Mouse (Mus musculus): ENCODE results near the gene Psen2. TPM values are rescaled to one million over a fixed set of nuclear protein-coding genes. Genes with fewer than 3 reads are reported as not detected.

Psen2 gene
- polyA plus RNA-seq, 1 experiment from 2014 or later: 6.5 TPM

DNA sequence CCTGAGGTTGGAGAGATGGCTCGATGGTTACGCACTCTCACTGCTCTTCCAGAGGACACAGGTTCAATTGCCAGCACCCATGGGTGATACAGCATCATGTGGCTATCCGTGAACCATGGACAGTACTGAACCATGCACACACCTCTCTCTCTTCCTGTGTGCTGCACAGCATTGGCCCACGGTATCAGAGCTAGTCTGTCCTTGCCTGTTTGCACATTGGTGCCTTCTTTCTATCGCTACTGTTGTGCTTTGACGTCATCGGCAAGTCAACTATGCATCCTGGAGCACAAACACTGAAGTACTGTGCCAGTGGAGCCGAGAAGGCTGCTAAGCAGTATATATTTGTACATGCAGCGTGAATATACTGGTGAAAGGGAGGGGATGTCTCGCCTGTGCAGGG is 3.9 kb upstream of the Psen2 start:
- no peak overlapping the region for H3K27ac ChIP-seq
- WGBS: 75% methylated on average over 10 of the region's 10 CpGs
- DNase-seq (ENCODE audit: extremely low spot score, low spot score): no peak
- H3K9me3 ChIP-seq: no peaks in the 10 kb centered on the region
- H3K36me3 ChIP-seq (replicated peaks): no peaks in the 10 kb centered on the region
- H3K27me3 ChIP-seq (ENCODE audit: poor library complexity, severe bottlenecking): peaks cover 27% of the 10 kb centered on the region
- no peak overlapping the region for H3K4me3 ChIP-seq
- H3K4me1 ChIP-seq: peaks cover 18% of the 10 kb centered on the region

DNA sequence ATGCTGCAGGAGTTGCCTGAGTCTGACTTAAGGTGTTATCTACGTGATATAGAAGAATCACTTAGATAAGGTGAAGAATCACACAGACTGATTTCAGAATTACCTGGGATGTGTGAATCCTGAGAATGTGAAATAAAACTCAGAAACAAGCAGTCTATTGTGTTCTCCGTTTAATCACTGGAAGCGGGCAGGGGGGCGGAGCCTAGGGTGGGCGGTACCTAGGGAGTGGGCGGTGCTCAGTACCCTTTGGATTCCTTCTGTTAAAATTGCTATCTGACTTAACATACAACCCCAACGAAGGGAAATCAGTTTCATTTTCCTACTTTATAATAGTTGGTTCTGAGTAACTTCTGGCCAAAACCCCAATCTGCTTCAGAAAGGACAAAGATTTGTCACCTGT is 2.2 kb upstream of the Psen2 start:
- WGBS: 11% methylated on average over 7 of the region's 7 CpGs
- H3K4me3 ChIP-seq: peak overlapping the region; percentile 5; the same call in 1 of the 2 replicates
- no peaks in the 10 kb centered on the region for H3K36me3 ChIP-seq (replicated peaks)
- no peak overlapping the region for H3K27ac ChIP-seq
- peaks cover 27% of the 10 kb centered on the region for H3K27me3 ChIP-seq (ENCODE audit: poor library complexity, severe bottlenecking)
- H3K4me1 ChIP-seq: peaks cover 18% of the 10 kb centered on the region
- no peaks in the 10 kb centered on the region for H3K9me3 ChIP-seq
- no peak for DNase-seq (ENCODE audit: extremely low spot score, low spot score)

DNA sequence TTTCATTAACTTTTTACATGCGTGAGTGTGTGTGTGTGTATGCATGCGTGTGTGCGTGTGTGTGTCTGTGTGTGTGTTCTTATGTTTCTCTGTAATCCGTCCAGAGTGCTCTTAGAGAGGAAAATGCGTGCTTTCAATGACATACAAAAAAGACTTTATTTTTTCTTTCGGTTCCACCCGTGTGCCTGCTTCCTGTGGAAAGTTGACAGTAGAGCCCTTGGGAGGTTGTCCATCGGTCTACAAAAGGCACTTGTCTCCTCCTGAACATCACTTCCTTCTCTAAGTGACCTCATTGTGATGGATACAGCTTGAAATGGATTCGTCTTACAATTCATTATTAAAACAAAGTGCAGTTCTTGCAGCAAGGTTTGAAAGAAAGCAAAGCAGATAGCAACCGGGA is 1.6 kb upstream of the Psen2 start:
- no peak for DNase-seq (ENCODE audit: extremely low spot score, low spot score)
- peaks cover 18% of the 10 kb centered on the region for H3K4me1 ChIP-seq

DNA sequence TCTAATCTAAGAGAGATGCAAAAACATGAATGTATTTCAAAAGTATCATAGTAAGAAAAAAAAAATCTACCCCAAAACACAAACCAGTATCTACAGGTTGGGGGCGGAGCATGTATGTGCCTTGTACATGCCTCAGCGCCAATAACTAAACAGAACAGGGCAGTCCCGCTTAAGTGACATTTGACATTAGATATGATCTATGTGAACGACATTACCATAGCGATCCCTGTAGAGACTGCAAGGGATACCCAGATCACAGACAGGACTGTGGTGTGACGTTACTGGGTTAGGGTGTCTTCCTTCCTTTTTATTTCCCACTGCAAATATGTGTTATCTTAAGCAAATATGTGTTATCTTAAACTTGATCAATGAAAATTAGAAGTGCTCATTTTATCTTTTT is 1.2 kb upstream of the Psen2 start:
- H3K4me1 ChIP-seq: peaks cover 18% of the 10 kb centered on the region
- H3K27ac ChIP-seq: no peak overlapping the region
- no peaks in the 10 kb centered on the region for H3K36me3 ChIP-seq (replicated peaks)
- H3K9me3 ChIP-seq: no peaks in the 10 kb centered on the region
- no peak for DNase-seq (ENCODE audit: extremely low spot score, low spot score)
- 91% methylated on average over 6 of the region's 6 CpGs for WGBS
- H3K4me3 ChIP-seq: no peak overlapping the region
- peaks cover 27% of the 10 kb centered on the region for H3K27me3 ChIP-seq (ENCODE audit: poor library complexity, severe bottlenecking)

More for the DNA sequence above, 1.6 kb upstream of the Psen2 start:
- Histone ChIP-seq H3K4me3 (peak overlapping the region; percentile 5; the same call in 1 of the 2 replicates), H3K36me3 (replicated peaks) (no peaks in the 10 kb centered on the region), H3K9me3 (no peaks in the 10 kb centered on the region), H3K27me3 (ENCODE audit: poor library complexity, severe bottlenecking) (peaks cover 27% of the 10 kb centered on the region), H3K27ac (no peak overlapping the region)
- 65% methylated on average over 10 of the region's 10 CpGs for WGBS

DNA sequence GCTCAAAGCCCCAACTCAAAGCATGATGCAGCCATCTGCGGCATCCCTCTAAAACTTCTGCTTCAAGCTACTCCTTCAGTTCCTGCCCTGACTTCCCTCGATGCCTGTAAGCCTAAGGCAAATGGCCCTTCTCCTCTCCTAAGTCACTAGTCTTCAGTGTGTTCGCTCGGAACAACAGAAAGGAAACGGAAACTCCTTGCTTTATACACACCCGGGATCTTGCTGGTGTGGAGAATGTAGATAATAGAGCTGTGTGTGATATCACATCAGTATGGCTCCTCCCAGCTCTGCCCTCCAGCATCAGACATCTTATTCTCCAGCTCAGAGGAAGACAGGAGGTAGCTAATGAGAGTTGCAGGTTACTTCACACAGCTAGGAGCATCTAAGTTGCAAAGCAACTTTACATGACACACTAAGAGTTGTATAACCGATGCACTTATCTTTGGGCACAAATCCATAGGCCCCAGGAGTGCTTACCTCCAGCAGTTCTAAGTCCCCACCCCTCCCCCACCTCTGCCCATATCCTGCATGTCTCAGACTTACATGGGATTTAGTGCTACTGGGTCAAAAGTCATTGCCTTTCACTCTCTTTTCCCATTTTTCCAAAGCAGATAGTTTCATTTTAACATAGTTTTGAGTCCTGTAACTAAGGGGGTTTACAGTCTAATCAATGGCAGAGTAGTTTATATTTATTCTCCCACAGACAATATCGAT is 1.2 kb downstream of the Psen2 start:
- WGBS: 83% methylated on average over 8 of the region's 8 CpGs
- Histone ChIP-seq H3K36me3 (replicated peaks) (no peaks in the 10 kb centered on the region), H3K27ac (no peak overlapping the region)

DNA sequence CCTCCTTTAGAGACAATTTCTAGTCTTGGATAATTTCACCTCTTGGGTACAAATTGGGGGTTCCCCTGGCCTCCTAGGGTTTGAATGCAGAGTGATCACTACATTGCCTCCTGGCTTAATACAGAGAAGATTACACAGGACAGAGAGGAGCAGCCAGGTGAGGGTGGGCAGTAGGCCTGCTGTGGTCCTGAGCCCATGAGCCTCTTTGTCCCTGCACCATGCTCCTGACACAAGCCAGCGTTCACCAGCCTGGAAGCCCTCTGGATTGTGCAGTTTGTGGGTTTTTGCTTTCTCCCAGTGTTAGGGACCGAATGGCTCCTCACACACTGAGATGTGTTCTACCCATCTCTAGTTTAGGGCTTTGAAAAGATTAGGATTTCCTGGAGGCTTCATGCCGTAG is 1.8 kb downstream of the Psen2 start:
- Histone ChIP-seq H3K27me3 (ENCODE audit: poor library complexity, severe bottlenecking) (peaks cover 26% of the 10 kb centered on the region), H3K36me3 (replicated peaks) (no peaks in the 10 kb centered on the region), H3K4me3 (no peak overlapping the region), H3K4me1 (peaks cover 17% of the 10 kb centered on the region), H3K9me3 (no peaks in the 10 kb centered on the region), H3K27ac (no peak overlapping the region)
- 87% methylated on average over 3 of the region's 3 CpGs for WGBS
- DNase-seq (ENCODE audit: extremely low spot score, low spot score): no peak

More for the DNA sequence above, 1.2 kb downstream of the Psen2 start:
- H3K4me1 ChIP-seq: peaks cover 11% of the 10 kb centered on the region; the same call in 1 of the 2 replicates
- H3K9me3 ChIP-seq: no peaks in the 10 kb centered on the region
- H3K27me3 ChIP-seq (ENCODE audit: poor library complexity, severe bottlenecking): peaks cover 30% of the 10 kb centered on the region
- H3K4me3 ChIP-seq: no peak overlapping the region
- no peak for DNase-seq (ENCODE audit: extremely low spot score, low spot score)

DNA sequence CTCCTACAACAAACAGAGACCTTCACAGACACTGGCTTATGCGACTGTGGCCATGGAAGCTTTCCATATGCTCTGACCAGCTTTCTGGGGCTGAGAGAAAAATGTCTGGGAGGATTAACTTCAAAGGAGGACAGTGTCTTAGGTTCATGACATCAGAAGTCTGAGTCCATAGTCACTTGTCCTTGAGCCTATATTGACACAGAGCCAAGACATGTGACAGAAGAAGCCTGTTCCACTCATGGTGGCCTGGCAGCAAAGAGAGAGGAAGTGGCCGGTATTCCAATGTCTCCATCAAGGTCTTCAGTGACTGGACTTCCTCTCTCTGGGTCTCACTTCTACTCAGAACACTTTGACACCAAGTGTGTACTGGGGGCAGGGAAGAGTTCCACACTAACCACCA is 2.4 kb downstream of the Psen2 start:
- H3K36me3 ChIP-seq (replicated peaks): no peaks in the 10 kb centered on the region
- no peak for DNase-seq (ENCODE audit: extremely low spot score, low spot score)
- peaks cover 22% of the 10 kb centered on the region for H3K4me1 ChIP-seq
- 90% methylated on average over 2 of the region's 2 CpGs for WGBS
- H3K9me3 ChIP-seq: no peaks in the 10 kb centered on the region
- peaks cover 20% of the 10 kb centered on the region for H3K27me3 ChIP-seq (ENCODE audit: poor library complexity, severe bottlenecking)
- H3K27ac ChIP-seq: no peak overlapping the region
- H3K4me3 ChIP-seq: no peak overlapping the region

DNA sequence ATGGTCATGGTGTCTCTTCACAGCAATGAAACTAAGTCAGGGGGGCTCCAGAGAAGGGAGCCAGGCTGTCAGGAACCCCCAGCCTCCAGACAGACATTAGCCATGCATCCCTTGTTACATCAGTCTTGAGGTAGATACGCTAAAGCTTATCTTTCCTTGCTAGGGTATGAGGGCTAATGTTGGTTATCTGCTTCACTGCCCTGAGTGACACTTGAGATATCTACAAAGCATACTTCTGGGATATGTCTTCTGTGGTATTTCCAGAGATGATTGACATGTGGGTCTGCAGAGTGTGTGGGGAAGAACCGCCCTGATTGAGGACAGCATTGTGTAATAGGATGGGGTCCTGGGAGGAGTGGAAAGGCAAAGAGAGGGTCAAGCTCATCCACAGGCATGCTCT is 3.5 kb downstream of the Psen2 start:
- 92% methylated on average over 2 of the region's 2 CpGs for WGBS
- Histone ChIP-seq H3K4me1 (peaks cover 22% of the 10 kb centered on the region), H3K9me3 (no peaks in the 10 kb centered on the region), H3K36me3 (replicated peaks) (no peaks in the 10 kb centered on the region), H3K4me3 (no peak overlapping the region), H3K27me3 (ENCODE audit: poor library complexity, severe bottlenecking) (peaks cover 20% of the 10 kb centered on the region), H3K27ac (no peak overlapping the region)
- DNase-seq (ENCODE audit: extremely low spot score, low spot score): no peak

DNA sequence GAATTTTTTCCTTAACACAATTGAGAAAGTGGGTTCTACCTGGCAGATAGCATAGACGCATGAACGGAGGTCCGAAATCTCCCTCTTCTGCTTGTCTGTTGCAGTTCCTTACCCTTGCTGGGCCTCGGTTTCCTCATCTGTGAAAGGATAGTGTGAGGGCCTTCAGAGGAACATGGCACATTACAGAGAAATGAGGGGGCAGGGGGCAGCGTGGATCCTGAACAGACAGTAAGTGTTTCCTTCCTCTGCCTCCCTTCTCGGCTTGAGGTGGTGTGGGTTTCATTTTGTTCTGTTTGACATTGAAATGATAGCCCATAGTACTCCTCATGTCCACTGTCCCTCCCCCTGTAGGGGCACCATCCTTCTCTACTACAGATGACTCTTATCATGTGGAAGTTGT is 5.8 kb downstream of the Psen2 start:
- Histone ChIP-seq H3K27ac (no peak overlapping the region), H3K27me3 (ENCODE audit: poor library complexity, severe bottlenecking) (peaks cover 23% of the 10 kb centered on the region), H3K36me3 (replicated peaks) (no peaks in the 10 kb centered on the region), H3K4me1 (peaks cover 21% of the 10 kb centered on the region), H3K9me3 (no peaks in the 10 kb centered on the region), H3K4me3 (no peak overlapping the region)
- 89% methylated on average over 6 of the region's 6 CpGs for WGBS
- DNase-seq (ENCODE audit: extremely low spot score, low spot score): no peak

DNA sequence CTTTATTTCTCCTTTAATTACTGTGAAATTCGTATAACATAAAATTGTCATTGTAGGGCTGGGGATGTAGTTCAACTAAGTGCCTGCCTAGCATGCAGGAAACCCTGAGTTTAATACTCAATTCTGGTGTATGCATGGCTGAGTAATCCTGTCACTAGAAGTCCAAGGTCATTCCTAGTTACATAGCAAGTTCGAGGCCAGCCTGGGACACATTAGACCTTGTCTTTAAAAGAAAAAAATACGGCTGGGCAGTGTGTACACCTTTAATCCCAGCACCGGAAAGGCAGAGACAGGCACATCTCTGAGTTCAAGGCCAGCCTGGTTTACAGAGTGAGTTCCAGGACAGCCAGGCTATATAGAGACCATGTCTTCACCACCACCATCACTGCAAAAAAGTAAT is 6.4 kb downstream of the Psen2 start:
- DNase-seq (ENCODE audit: extremely low spot score, low spot score): no peak
- no peaks in the 10 kb centered on the region for H3K9me3 ChIP-seq
- peak overlapping the region; percentile 90 for H3K4me3 ChIP-seq
- peaks cover 21% of the 10 kb centered on the region for H3K4me1 ChIP-seq
- 65% methylated on average over 4 of the region's 4 CpGs for WGBS
- peaks cover 23% of the 10 kb centered on the region for H3K27me3 ChIP-seq (ENCODE audit: poor library complexity, severe bottlenecking)
- H3K36me3 ChIP-seq (replicated peaks): no peaks in the 10 kb centered on the region
- no peak overlapping the region for H3K27ac ChIP-seq

DNA sequence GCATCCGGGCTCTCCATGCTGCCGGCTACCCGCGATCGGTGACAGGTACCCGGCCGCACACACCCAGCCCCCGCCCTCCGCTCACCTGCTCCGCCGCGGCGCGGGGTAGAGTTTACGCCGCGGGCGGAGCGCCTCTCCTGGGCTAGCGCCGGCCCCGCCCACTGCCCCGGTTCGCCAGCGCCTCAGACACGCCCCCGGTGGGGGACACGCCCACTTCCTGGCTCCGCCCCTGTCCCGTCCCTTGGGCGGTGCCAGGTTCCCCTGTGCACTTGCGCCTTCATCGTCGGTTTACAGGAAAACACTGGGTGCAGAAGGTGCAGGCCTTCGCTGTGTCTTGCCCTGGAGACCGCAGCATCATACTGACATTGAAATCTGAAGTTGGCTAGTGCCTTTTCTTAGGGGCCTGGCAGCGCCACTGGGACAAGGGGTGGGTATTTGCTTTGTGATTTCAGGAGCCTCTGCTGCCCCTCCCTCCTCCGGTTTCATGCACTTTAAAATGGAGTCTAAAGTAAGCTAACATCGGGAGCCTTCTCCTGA is 7.0 kb downstream of the Psen2 start:
- H3K4me3 ChIP-seq: peak overlapping the region; percentile 90
- peak; percentile 90 for DNase-seq (ENCODE audit: extremely low spot score, low spot score)
- H3K9me3 ChIP-seq: no peaks in the 10 kb centered on the region
- 0% methylated on average over 39 of the region's 39 CpGs for WGBS
- peak overlapping the region; percentile 84 for H3K27ac ChIP-seq
- H3K4me1 ChIP-seq: peaks cover 27% of the 10 kb centered on the region
- no peaks in the 10 kb centered on the region for H3K36me3 ChIP-seq (replicated peaks)
- peaks cover 23% of the 10 kb centered on the region for H3K27me3 ChIP-seq (ENCODE audit: poor library complexity, severe bottlenecking)

DNA sequence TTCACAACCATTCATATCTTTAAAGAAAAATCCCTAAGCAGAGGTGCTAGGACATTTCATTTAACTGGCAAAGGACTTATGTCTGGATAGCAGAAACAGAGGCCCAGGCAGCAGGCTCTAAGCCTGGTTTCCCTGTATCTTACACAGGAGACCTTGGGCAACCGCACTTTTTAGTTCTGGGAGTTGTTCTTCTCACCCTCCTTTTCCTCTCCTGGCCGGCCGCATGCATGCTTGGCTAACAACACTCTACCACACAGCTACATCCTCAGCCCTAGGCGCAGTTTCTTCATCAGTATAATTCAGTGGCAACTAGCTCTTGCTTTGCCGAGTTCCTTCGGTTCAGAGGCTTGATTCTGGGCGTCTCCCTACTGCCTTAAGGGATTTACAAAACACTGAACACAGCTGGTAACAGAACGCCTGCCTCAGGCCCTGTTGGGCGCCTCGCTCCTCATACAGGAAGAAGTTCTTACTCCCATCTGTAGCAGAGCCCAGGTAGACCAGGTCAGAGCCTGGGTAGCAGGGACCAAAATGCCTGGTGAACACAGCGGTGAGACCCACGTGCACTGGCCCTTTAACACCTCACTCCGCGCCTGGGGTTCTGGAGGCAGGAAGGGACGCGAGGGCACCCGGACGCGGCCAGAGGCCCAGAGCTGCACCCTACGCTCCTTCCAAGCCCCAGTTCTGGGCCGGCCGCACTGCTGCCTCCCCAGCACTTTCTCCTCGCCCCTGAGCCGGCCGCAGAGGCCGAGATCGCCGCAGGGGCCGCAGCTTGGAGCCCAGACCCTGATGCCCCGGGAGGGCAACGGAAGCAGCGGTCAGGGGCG is 7.7 kb downstream of the Psen2 start:
- Histone ChIP-seq H3K36me3 (replicated peaks) (no peaks in the 10 kb centered on the region), H3K27ac (peak overlapping the region; percentile 84), H3K27me3 (ENCODE audit: poor library complexity, severe bottlenecking) (peaks cover 23% of the 10 kb centered on the region), H3K4me1 (peaks cover 32% of the 10 kb centered on the region), H3K9me3 (no peaks in the 10 kb centered on the region), H3K4me3 (peak overlapping the region; percentile 90)
- peak; percentile 29 for DNase-seq (ENCODE audit: extremely low spot score, low spot score)
- 2% methylated on average over 33 of the region's 33 CpGs for WGBS

DNA sequence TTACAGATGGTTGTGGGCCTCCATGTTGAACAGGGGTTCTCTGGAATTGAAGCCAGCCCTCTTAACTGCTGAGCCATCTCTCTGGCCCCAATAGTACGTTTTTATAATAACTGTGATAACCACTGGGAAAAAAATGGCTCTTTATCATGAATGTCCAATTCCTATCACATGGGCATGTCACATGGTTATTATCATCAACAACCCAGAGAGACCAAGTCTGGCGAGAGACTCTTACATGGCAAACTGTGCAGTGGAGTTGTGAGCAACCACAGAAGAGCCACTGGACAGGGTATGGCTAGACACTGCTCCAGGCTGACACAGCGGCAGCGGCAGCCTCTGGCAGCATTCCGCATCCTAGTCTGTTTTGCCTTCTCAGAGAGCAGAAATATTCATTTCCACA is 8.9 kb downstream of the Psen2 start:
- H3K4me1 ChIP-seq: peaks cover 42% of the 10 kb centered on the region
- no peaks in the 10 kb centered on the region for H3K9me3 ChIP-seq
- DNase-seq (ENCODE audit: extremely low spot score, low spot score): no peak
- no peak overlapping the region for H3K27ac ChIP-seq
- peaks cover 23% of the 10 kb centered on the region for H3K27me3 ChIP-seq (ENCODE audit: poor library complexity, severe bottlenecking)
- no peak overlapping the region for H3K4me3 ChIP-seq
- H3K36me3 ChIP-seq (replicated peaks): no peaks in the 10 kb centered on the region
- WGBS: 92% methylated on average over 5 of the region's 5 CpGs

Data from forebrain, embryonic 10.5 days (tissue).